Mouse (Mus musculus): ENCODE measurements around the gene Gatad2a. TPM values are rescaled to one million over a fixed set of nuclear protein-coding genes. Genes with fewer than 3 reads are reported as not detected.

Gatad2a gene
- polyA plus RNA-seq, 1 experiment: 34.5 TPM

DNA sequence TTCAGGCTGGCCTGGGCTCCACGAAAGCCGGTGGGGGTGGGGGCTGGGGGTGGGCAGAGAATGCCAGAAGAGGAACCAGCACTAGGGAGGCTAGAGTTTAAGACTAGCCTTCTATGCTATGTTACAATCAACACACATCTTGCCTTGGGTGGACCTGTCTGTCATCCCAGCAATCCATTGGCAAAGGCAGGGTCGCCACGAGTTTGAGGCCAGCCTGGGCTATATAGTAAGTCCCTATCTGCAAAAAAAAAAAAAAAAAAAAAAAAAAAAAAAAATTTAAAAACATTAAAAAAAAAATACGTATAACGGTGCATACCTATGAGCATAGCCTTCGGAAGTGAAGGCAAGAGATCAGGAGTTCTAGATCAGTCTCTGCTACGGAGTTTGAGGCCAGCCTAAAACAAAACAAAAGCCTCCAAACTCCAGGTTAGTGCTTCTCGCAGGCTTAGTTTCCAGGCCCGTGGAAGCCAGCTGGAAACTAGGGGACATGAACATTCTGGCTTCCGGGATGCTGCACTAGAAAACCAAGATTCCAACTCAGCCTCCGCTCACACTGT lies 95.2 kb downstream of the Gatad2a start:
- Histone ChIP-seq H3K4me3 (replicated peaks; ENCODE audit: control insufficient read depth, low read depth, low read length) (peak overlapping the region; percentile 88), H3K27ac (ENCODE audit: control insufficient read depth, insufficient read depth, low read depth, low read length, poor library complexity) (peak overlapping the region; percentile 94), H3K4me1 (ENCODE audit: control insufficient read depth, insufficient read depth, low read length) (no peaks in the 10 kb centered on the region; the same call in 1 of the 2 replicates)
- no peak for TF ChIP-seq CTCF (IDR thresholded peaks at IDR 0.05; ENCODE audit: control insufficient read depth, insufficient read depth, low read length)
- no peak for TF ChIP-seq POLR2A (IDR thresholded peaks at IDR 0.05; ENCODE audit: borderline replicate concordance, control insufficient read depth, low read depth, low read length)
- WGBS: 7% methylated on average over 12 of the region's 12 CpGs

DNA sequence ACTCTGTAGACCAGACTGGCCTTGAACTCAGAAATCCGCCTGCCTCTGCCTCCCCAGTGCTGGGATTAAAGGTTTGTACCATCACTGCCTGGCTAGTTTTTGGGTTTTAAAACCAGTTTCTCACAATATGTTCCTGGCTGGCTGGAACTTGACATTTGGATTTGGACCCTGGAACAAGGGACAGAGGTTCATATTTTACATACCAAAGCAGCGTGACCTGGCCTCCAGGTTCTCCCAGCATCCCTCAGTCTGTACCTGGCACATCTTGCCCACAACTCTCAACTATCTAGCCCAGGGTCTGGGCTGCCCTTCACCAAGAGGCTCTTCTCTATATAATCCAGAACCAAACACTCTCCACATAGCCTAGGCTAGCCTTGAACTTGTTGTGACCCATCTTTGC lies 96.3 kb downstream of the Gatad2a start:
- H3K4me3 ChIP-seq (replicated peaks; ENCODE audit: control insufficient read depth, low read depth, low read length): no peak overlapping the region
- H3K27ac ChIP-seq (ENCODE audit: control insufficient read depth, insufficient read depth, low read depth, low read length, poor library complexity): no peak overlapping the region
- 84% methylated on average over 2 of the region's 2 CpGs for WGBS
- TF ChIP-seq CTCF (IDR thresholded peaks at IDR 0.05; ENCODE audit: control insufficient read depth, insufficient read depth, low read length): no peak
- TF ChIP-seq POLR2A (IDR thresholded peaks at IDR 0.05; ENCODE audit: borderline replicate concordance, control insufficient read depth, low read depth, low read length): no peak
- no peaks in the 10 kb centered on the region; the same call in 1 of the 2 replicates for H3K4me1 ChIP-seq (ENCODE audit: control insufficient read depth, insufficient read depth, low read length)

DNA sequence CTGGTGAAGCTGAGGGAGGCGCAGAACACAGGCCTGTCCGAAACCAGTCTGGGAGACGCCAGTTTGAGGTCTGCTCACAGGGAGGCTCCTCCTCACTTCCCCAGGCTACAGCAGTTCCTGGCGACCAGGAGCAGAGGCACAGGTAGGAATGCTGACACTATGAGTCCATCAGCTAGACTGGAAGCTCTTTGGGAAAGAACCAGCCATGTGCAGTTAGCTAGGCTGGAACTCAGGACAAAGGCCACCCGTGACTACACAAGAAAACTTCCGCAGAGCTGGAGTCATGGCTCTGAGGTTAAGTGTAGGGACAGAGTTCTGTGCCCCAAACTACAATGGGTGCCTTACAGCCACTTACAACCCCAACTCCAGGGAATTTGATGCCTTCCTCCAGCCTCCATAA lies 98.3 kb downstream of the Gatad2a start:
- H3K4me1 ChIP-seq (ENCODE audit: control insufficient read depth, insufficient read depth, low read length): no peaks in the 10 kb centered on the region; the same call in 1 of the 2 replicates
- TF ChIP-seq POLR2A (IDR thresholded peaks at IDR 0.05; ENCODE audit: borderline replicate concordance, control insufficient read depth, low read depth, low read length) (no peak), CTCF (IDR thresholded peaks at IDR 0.05; ENCODE audit: control insufficient read depth, insufficient read depth, low read length) (no peak)
- WGBS: 82% methylated on average over 6 of the region's 6 CpGs

GRCm38 (mm10) chr8:69895772-69896451 lies 100.3 kb downstream of the Gatad2a start:
- no peak overlapping the region for H3K27ac ChIP-seq (ENCODE audit: control insufficient read depth, insufficient read depth, low read depth, low read length, poor library complexity)
- H3K4me3 ChIP-seq (replicated peaks; ENCODE audit: control insufficient read depth, low read depth, low read length): no peak overlapping the region
- no peaks in the 10 kb centered on the region; the same call in 1 of the 2 replicates for H3K4me1 ChIP-seq (ENCODE audit: control insufficient read depth, insufficient read depth, low read length)
- 83% methylated on average over 4 of the region's 4 CpGs for WGBS
- TF ChIP-seq POLR2A (IDR thresholded peaks at IDR 0.05; ENCODE audit: borderline replicate concordance, control insufficient read depth, low read depth, low read length) (no peak), CTCF (IDR thresholded peaks at IDR 0.05; ENCODE audit: control insufficient read depth, insufficient read depth, low read length) (no peak)

More for the DNA sequence above, 98.3 kb downstream of the Gatad2a start:
- Histone ChIP-seq H3K4me3 (replicated peaks; ENCODE audit: control insufficient read depth, low read depth, low read length) (no peak overlapping the region), H3K27ac (ENCODE audit: control insufficient read depth, insufficient read depth, low read depth, low read length, poor library complexity) (no peak overlapping the region)

DNA sequence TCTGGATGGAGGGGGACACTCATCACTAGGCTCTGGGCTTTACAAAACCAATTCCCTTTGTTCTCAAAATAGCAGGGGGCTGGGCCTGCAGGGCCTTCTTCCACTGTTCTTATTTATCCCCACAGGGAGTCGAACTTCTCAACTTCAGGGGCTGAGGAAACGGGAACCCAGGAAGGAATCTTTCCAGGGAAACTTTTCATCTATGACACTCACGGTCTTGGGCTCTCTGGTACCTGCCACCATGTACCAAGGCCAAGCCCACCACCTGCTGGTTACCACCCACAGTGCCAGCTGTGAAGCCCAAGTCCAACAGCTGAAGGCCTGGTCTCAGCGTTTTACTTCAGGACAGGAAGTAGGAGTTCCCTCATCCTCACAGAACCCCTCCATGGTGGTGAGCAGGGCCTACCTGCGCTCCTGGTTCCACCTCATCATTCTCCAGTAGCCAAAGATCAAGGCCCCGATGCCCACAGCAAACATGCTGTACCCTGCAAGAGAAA lies 101.3 kb downstream of the Gatad2a start:
- TF ChIP-seq POLR2A (IDR thresholded peaks at IDR 0.05; ENCODE audit: borderline replicate concordance, control insufficient read depth, low read depth, low read length) (no peak), CTCF (IDR thresholded peaks at IDR 0.05; ENCODE audit: control insufficient read depth, insufficient read depth, low read length) (no peak)
- Histone ChIP-seq H3K27ac (ENCODE audit: control insufficient read depth, insufficient read depth, low read depth, low read length, poor library complexity) (no peak overlapping the region), H3K4me3 (replicated peaks; ENCODE audit: control insufficient read depth, low read depth, low read length) (no peak overlapping the region), H3K4me1 (ENCODE audit: control insufficient read depth, insufficient read depth, low read length) (no peaks in the 10 kb centered on the region)
- 82% methylated on average over 6 of the region's 6 CpGs for WGBS

GRCm38 (mm10) chr8:69893863-69894262 lies 102.3 kb downstream of the Gatad2a start:
- H3K4me3 ChIP-seq (replicated peaks; ENCODE audit: control insufficient read depth, low read depth, low read length): no peak overlapping the region
- TF ChIP-seq POLR2A (IDR thresholded peaks at IDR 0.05; ENCODE audit: borderline replicate concordance, control insufficient read depth, low read depth, low read length): no peak
- TF ChIP-seq CTCF (IDR thresholded peaks at IDR 0.05; ENCODE audit: control insufficient read depth, insufficient read depth, low read length): peak; percentile 22; the same call in 1 of the 2 replicates
- 84% methylated on average over 17 of the region's 17 CpGs for WGBS
- H3K4me1 ChIP-seq (ENCODE audit: control insufficient read depth, insufficient read depth, low read length): no peaks in the 10 kb centered on the region
- no peak overlapping the region for H3K27ac ChIP-seq (ENCODE audit: control insufficient read depth, insufficient read depth, low read depth, low read length, poor library complexity)

DNA sequence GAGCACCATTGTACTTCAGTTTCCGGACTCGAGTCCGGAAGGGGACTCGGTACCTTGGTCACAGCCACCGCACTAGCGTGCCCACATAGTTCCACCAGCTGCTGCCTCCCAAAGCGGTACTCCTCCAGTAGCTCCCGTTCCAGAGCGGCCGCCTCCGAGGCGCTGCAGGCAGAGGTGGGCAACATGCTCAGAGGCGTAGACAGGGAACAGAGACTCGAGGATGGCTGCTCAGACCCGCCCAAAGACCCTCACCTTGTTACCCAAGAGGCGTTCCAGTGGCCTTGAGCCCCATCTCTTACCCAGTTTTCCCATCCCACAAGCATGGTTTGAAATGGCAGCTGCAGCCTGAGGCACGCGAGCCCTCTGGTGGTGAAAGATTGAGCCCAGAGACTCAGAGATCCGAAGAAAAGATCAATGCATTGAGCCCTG lies 105.4 kb downstream of the Gatad2a start:
- 49% methylated on average over 19 of the region's 19 CpGs for WGBS
- Histone ChIP-seq H3K4me3 (replicated peaks; ENCODE audit: control insufficient read depth, low read depth, low read length) (no peak overlapping the region), H3K4me1 (ENCODE audit: control insufficient read depth, insufficient read depth, low read length) (no peaks in the 10 kb centered on the region; the same call in 1 of the 2 replicates), H3K27ac (ENCODE audit: control insufficient read depth, insufficient read depth, low read depth, low read length, poor library complexity) (no peak overlapping the region)
- TF ChIP-seq CTCF (IDR thresholded peaks at IDR 0.05; ENCODE audit: control insufficient read depth, insufficient read depth, low read length) (peak; percentile 59), POLR2A (IDR thresholded peaks at IDR 0.05; ENCODE audit: borderline replicate concordance, control insufficient read depth, low read depth, low read length) (no peak)

DNA sequence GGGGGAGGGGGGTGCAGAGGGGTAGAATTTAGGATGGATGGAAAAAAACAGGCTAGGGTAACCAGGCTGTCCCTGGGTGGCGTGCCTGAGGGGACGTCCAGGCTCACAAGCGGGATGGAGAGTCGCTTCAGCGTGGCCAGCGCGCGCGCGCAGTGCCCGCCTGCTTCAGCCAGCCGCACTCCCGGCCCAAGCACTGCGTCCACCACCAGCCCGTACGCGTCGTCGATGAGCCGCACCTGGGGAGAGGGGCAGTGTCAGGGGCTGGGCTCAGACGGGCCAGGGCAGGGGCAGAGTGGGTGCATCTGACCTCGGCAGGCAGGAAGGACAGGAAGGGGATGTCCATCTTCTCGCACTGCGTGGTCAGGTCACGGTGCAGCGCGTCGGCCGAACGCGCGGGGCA lies 107.3 kb downstream of the Gatad2a start:
- WGBS: 6% methylated on average over 32 of the region's 32 CpGs
- no peak overlapping the region for H3K4me3 ChIP-seq (replicated peaks; ENCODE audit: control insufficient read depth, low read depth, low read length)
- H3K4me1 ChIP-seq (ENCODE audit: control insufficient read depth, insufficient read depth, low read length): no peaks in the 10 kb centered on the region; the same call in 1 of the 2 replicates
- TF ChIP-seq CTCF (IDR thresholded peaks at IDR 0.05; ENCODE audit: control insufficient read depth, insufficient read depth, low read length): no peak
- no peak for TF ChIP-seq POLR2A (IDR thresholded peaks at IDR 0.05; ENCODE audit: borderline replicate concordance, control insufficient read depth, low read depth, low read length)
- no peak overlapping the region for H3K27ac ChIP-seq (ENCODE audit: control insufficient read depth, insufficient read depth, low read depth, low read length, poor library complexity)
